Mouse (Mus musculus): ENCODE measurements at regions not wholly inside any gene's neighbourhood (a gene's known extent, or its start where the extent isn't known, plus 50 kb on each side); places are given as distances from the start of the nearest gene placed in this dataset.

GRCm38 (mm10) chr14:9460006-9460405 lies 794.0 kb upstream of the 4930452B06Rik start:
- Histone ChIP-seq H3K4me1 (ENCODE audit: control insufficient read depth in 1 of 2, insufficient read depth in 2 of 2) (no peaks in the 10 kb centered on the region), H3K79me2 (replicated peaks; ENCODE audit: control insufficient read depth, extremely low read depth, insufficient read depth, poor library complexity, severe bottlenecking) (no peaks in the 10 kb centered on the region), H3K4me2 (ENCODE audit: insufficient read depth, low read depth, poor library complexity, severe bottlenecking) (no peak overlapping the region), H3K9ac (ENCODE audit: insufficient read depth, low read depth) (no peak overlapping the region), H3K4me3 (replicated peaks in 1 of 3; ENCODE audit: low read depth in 2 of 3, low read length in 2 of 3, poor library complexity in 1 of 3) (no peak overlapping the region), H3K27me3 (replicated peaks) (no peaks in the 10 kb centered on the region), H3K36me3 (replicated peaks in 1 of 2; ENCODE audit: control insufficient read depth in 1 of 2, insufficient read depth in 1 of 2, low read length in 1 of 2) (no peaks in the 10 kb centered on the region), H3K9me3 (replicated peaks; ENCODE audit: low read length) (no peaks in the 10 kb centered on the region), H3K27ac (ENCODE audit: insufficient read depth, low read depth) (no peak overlapping the region)
- dilution Hi-C loops (cut with MboI; ENCODE audit: extremely low pct_ligation_motif_present, extremely low pct_unique_long_range_greater_than_20kb, low sequenced_read_pairs) = no loop called here
- in situ Hi-C loops (cut with MboI; ENCODE audit: low pct_ligation_motif_present, low pct_unique_long_range_greater_than_20kb, low sequenced_read_pairs) = no loop called here
- no peak for TF ChIP-seq E2F4 (IDR thresholded peaks at IDR 0.05; ENCODE audit: insufficient replicate concordance, low read depth, low read length)
- no peak for TF ChIP-seq MAZ (IDR thresholded peaks at IDR 0.05; ENCODE audit: low read depth, low read length)
- TF ChIP-seq TBP (conservative IDR thresholded peaks at IDR 0.05; ENCODE audit: low read depth, low read length) = no peak
- TF ChIP-seq KAT2A (IDR thresholded peaks at IDR 0.05; ENCODE audit: insufficient replicate concordance, low read length) = no peak
- TF ChIP-seq ZNF384 (IDR thresholded peaks at IDR 0.05; ENCODE audit: low read depth, low read length) = no peak
- TF ChIP-seq SIN3A (IDR thresholded peaks at IDR 0.05; ENCODE audit: low read length) = no peak
- no peak for TF ChIP-seq NELFE (IDR thresholded peaks at IDR 0.05; ENCODE audit: low read depth, low read length)
- no peak for TF ChIP-seq ZMIZ1 (IDR thresholded peaks at IDR 0.05; ENCODE audit: low read depth, low read length)
- no peak for TF ChIP-seq MYC (IDR thresholded peaks at IDR 0.05; ENCODE audit: low read depth, low read length)
- no peak for TF ChIP-seq ZKSCAN1 (IDR thresholded peaks at IDR 0.05; ENCODE audit: borderline replicate concordance, low read depth, low read length)
- TF ChIP-seq CTCF (conservative IDR thresholded peaks at IDR 0.05 in 1 of 2, IDR thresholded peaks at IDR 0.05 in 1 of 2; ENCODE audit: low read depth in 2 of 2, low read length in 2 of 2) = no peak
- TF ChIP-seq SMC3 (IDR thresholded peaks at IDR 0.05; ENCODE audit: low read depth, low read length) = no peak
- no peak for TF ChIP-seq USF1 (IDR thresholded peaks at IDR 0.05; ENCODE audit: low read depth, low read length)
- no peak for TF ChIP-seq ZC3H11A (IDR thresholded peaks at IDR 0.05; ENCODE audit: low read depth, low read length)
- no peak for TF ChIP-seq CHD1 (IDR thresholded peaks at IDR 0.05; ENCODE audit: low read depth, low read length)
- TF ChIP-seq EP300 (IDR thresholded peaks at IDR 0.05; ENCODE audit: low read length) = no peak
- no peak for TF ChIP-seq POLR2AphosphoS2 (IDR thresholded peaks at IDR 0.05; ENCODE audit: low read depth, low read length)
- TF ChIP-seq MAX (IDR thresholded peaks at IDR 0.05; ENCODE audit: low read length) = no peak
- no peak for TF ChIP-seq UBTF (IDR thresholded peaks at IDR 0.05; ENCODE audit: low read depth, low read length)
- no peak for TF ChIP-seq RAD21 (IDR thresholded peaks at IDR 0.05; ENCODE audit: low read depth, low read length)
- no peak for DNase-seq (ENCODE audit: extremely low read depth)

- H3K4me2 ChIP-seq (ENCODE audit: insufficient read depth, low read depth, poor library complexity, severe bottlenecking) = no peak overlapping the region
- in situ Hi-C loops (cut with MboI; ENCODE audit: low pct_ligation_motif_present, low pct_unique_long_range_greater_than_20kb, low sequenced_read_pairs) = no loop called here
- H3K27me3 ChIP-seq (replicated peaks) = no peaks in the 10 kb centered on the region
- no peak overlapping the region for H3K4me3 ChIP-seq (replicated peaks in 1 of 3; ENCODE audit: low read depth in 2 of 3, low read length in 2 of 3, poor library complexity in 1 of 3)
- no peaks in the 10 kb centered on the region for H3K9me3 ChIP-seq (replicated peaks; ENCODE audit: low read length)
- DNase-seq (ENCODE audit: extremely low read depth) = no peak
- H3K9ac ChIP-seq (ENCODE audit: insufficient read depth, low read depth) = no peak overlapping the region
- no peaks in the 10 kb centered on the region for H3K36me3 ChIP-seq (replicated peaks in 1 of 2; ENCODE audit: control insufficient read depth in 1 of 2, insufficient read depth in 1 of 2, low read length in 1 of 2)
- H3K27ac ChIP-seq (ENCODE audit: insufficient read depth, low read depth) = no peak overlapping the region
- no peaks in the 10 kb centered on the region for H3K4me1 ChIP-seq (ENCODE audit: control insufficient read depth in 1 of 2, insufficient read depth in 2 of 2)
- TF ChIP-seq SMC3 (IDR thresholded peaks at IDR 0.05; ENCODE audit: low read depth, low read length) (no peak), BHLHE40 (IDR thresholded peaks at IDR 0.05; ENCODE audit: low read depth, low read length) (no peak), TBP (conservative IDR thresholded peaks at IDR 0.05; ENCODE audit: low read depth, low read length) (no peak), MAZ (IDR thresholded peaks at IDR 0.05; ENCODE audit: low read depth, low read length) (no peak), KAT2A (IDR thresholded peaks at IDR 0.05; ENCODE audit: insufficient replicate concordance, low read length) (no peak), MAFK (IDR thresholded peaks at IDR 0.05; ENCODE audit: insufficient replicate concordance, low read length) (no peak), ZNF384 (IDR thresholded peaks at IDR 0.05; ENCODE audit: low read depth, low read length) (no peak), E2F4 (IDR thresholded peaks at IDR 0.05; ENCODE audit: insufficient replicate concordance, low read depth, low read length) (no peak), TCF12 (IDR thresholded peaks at IDR 0.05; ENCODE audit: low read depth, low read length) (no peak)
- H3K79me2 ChIP-seq (replicated peaks; ENCODE audit: control insufficient read depth, extremely low read depth, insufficient read depth, poor library complexity, severe bottlenecking) = no peaks in the 10 kb centered on the region
- dilution Hi-C loops (cut with MboI; ENCODE audit: extremely low pct_ligation_motif_present, extremely low pct_unique_long_range_greater_than_20kb, low sequenced_read_pairs) = no loop called here
Measured at GRCm38 (mm10) chr14:9458856-9459255, 792.8 kb upstream of the 4930452B06Rik start.
